Mouse (Mus musculus) midbrain, postnatal 0 days (tissue): Measurements from ENCODE around the gene Ubr4. TPM values are rescaled to one million over a fixed set of nuclear protein-coding genes. Genes with fewer than 3 reads are reported as not detected.
A peak's percentile ranks its signal among the peaks of the same experiment; 100 is the strongest.

Experiments
- ATAC-seq: fragments of 200-750 bp; cut with Nextera tagmentation; 2 replicates; pipeline ENCODE4 v1.8.0; 2017; ENCODE audit warnings: moderate number of reproducible peaks, mild to moderate bottlenecking, moderate TSS enrichment, moderate library complexity; ENCODE audit not compliant: low FRiP score
- DNase-seq: peaks from one replicate; pipeline ENCODE4 v3.0.0-alpha.2; 2015; ENCODE audit warnings: low spot score
- H3K27ac ChIP-seq: fragments of 300-500 bp; sonication (generic); 2 replicates; pipeline ENCODE4 v1.5.1; 2014; ENCODE audit warnings: low read depth, mild to moderate bottlenecking, low read length, mixed read lengths
- H3K27me3 ChIP-seq: fragments of 300-500 bp; sonication (generic); 2 replicates; pipeline ENCODE4 v1.6.1; 2014; ENCODE audit warnings: low read length, control low read depth, mixed read lengths; ENCODE audit not compliant: insufficient read depth
- H3K36me3 ChIP-seq: fragments of 300-500 bp; sonication (generic); 2 replicates; pipeline ENCODE4 v1.6.1; 2014; ENCODE audit warnings: low read length, control low read depth, mixed read lengths; ENCODE audit not compliant: insufficient read depth
- H3K4me1 ChIP-seq: fragments of 300-500 bp; sonication (generic); 2 replicates; pipeline ENCODE4 v1.6.1; 2014; ENCODE audit warnings: mild to moderate bottlenecking, control low read depth, antibody characterized with exemption, low read length, mixed read lengths; ENCODE audit not compliant: insufficient read depth
- H3K4me2 ChIP-seq: fragments of 300-500 bp; sonication (generic); 2 replicates; pipeline ENCODE4 v1.6.1; 2014; ENCODE audit warnings: low read depth, mild to moderate bottlenecking, low read length, mixed read lengths; ENCODE audit not compliant: poor library complexity, severe bottlenecking
- H3K4me3 ChIP-seq: fragments of 300-500 bp; sonication (generic); 2 replicates; pipeline ENCODE4 v1.5.1; 2014; ENCODE audit warnings: low read depth, mild to moderate bottlenecking, low read length, moderate library complexity
- H3K9ac ChIP-seq: fragments of 300-500 bp; sonication (generic); replicated peaks from 2 replicates; pipeline ENCODE4 v1.6.1; 2014; ENCODE audit warnings: mild to moderate bottlenecking, low read length, moderate library complexity, mixed read lengths; ENCODE audit not compliant: poor library complexity, severe bottlenecking
- H3K9me3 ChIP-seq: fragments of 300-500 bp; sonication (generic); 2 replicates; pipeline ENCODE4 v1.6.1; 2016; ENCODE audit warnings: low read length, control low read depth
- CTCF ChIP-seq: IDR thresholded peaks from 2 replicates; pipeline ENCODE4 v1.5.1; 2016; ENCODE audit warnings: antibody characterized with exemption, mild to moderate bottlenecking
- WGBS: fragments of 180-500 bp; shearing (Covaris S2); extraction: QIAGEN DNeasy Blood & Tissue Kit; methylation state at CpG from one replicate; pipeline ENCODE4 v1.1.7; 2014; 5-methylcytosine and 5-hydroxymethylcytosine counted together
- polyA plus RNA-seq: library from polyadenylated mRNA; unstranded; fragments of >200 nt; fragmentation: Nextera tagmentation; extraction: Ambion mirVana; gene quantifications from 2 replicates; pipeline ENCODE4 v1.2.1, GENCODE M21; 2015
- total RNA-seq: library from RNA; depleted of rRNA; stranded (reverse); fragments of >200 nt; gene quantifications from 2 replicates; pipeline ENCODE4 v1.2.3, GENCODE M21; 2014

Ubr4 gene
- total and polyA plus RNA-seq, 2 experiments from 2014 or later: 63.6 to 176 TPM

DNA sequence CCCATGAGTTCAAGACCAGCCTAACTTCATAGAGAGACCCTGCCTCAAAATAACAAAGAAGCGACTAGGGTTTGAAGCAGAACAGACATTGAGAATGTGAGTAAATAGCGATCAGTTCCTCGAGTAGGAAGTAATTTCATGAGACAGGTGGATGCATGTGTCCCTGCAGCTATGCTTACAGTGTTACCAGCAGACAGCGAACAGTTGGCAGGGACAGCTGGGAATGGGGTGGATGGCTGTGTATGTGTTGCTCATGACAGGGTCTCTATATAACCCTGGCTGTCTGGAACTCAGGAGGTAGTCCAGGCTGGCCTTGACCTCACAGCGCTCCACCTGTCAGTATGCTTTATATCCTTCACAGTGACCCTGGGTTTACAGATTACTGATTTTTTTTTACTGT, 15.6 kb downstream of the Ubr4 start:
- no peak for DNase-seq
- Histone ChIP-seq H3K9ac (no peak overlapping the region), H3K4me1 (no peaks in the 10 kb centered on the region), H3K36me3 (peaks cover 86% of the 10 kb centered on the region), H3K9me3 (no peaks in the 10 kb centered on the region), H3K27me3 (no peaks in the 10 kb centered on the region), H3K4me3 (no peak overlapping the region), H3K4me2 (no peak overlapping the region), H3K27ac (no peak overlapping the region)
- WGBS: 97% methylated on average over 5 of the region's 5 CpGs
- ATAC-seq: no peak
- TF ChIP-seq CTCF: no peak

DNA sequence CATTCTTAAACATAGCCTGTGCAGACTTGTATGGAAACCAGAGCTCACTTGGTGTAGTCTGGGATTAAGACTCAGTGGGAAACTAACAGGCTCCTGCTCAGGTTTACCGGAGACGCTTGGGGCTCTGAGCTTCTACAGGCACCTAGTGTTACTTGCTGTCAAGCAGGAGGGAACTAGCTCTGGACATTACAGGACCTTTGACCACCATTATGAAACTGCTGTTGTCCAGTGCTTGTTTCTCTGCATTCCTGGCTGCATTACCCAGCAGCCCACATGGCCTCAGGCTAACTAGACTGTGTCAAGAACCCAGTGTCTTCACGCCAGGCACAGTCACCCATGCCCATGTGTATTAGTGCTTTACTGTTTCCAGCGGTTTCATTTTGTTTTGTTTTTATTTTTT, 20.7 kb downstream of the Ubr4 start:
- no peak for TF ChIP-seq CTCF
- DNase-seq (no peak), ATAC-seq (no peak)
- Histone ChIP-seq H3K4me2 (no peak overlapping the region), H3K9me3 (no peaks in the 10 kb centered on the region), H3K9ac (no peak overlapping the region), H3K27ac (no peak overlapping the region), H3K36me3 (peaks cover 75% of the 10 kb centered on the region), H3K4me1 (no peaks in the 10 kb centered on the region), H3K4me3 (no peak overlapping the region), H3K27me3 (no peaks in the 10 kb centered on the region)
- 96% methylated on average over 4 of the region's 4 CpGs for WGBS

DNA sequence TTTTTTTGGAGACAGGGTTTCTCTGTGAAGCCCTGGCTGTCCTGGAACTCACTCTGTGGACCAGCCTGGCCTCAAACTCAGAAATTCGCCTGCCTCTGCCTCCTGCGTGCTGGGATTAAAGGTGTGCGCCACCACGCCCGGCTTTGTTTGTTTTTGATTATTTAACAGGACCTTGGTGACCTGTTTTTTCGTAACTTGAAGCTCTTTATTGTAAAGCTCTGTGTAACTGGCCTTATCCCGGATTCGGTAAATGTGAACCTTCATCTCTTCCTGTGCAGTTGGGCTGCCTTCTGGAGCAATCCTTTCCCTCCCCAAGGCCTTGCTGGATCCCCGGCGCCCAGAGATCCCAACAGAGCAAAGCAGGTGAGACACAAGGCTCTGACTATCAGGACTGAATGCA, 21.1 kb downstream of the Ubr4 start:
- H3K36me3 ChIP-seq: peaks cover 72% of the 10 kb centered on the region
- no peaks in the 10 kb centered on the region for H3K9me3 ChIP-seq
- DNase-seq (no peak), ATAC-seq (no peak)
- no peak overlapping the region for H3K4me3 ChIP-seq
- H3K27ac ChIP-seq: no peak overlapping the region
- H3K4me1 ChIP-seq: no peaks in the 10 kb centered on the region
- no peak for TF ChIP-seq CTCF
- H3K4me2 ChIP-seq: no peak overlapping the region
- no peaks in the 10 kb centered on the region for H3K27me3 ChIP-seq
- H3K9ac ChIP-seq: no peak overlapping the region
- WGBS: 94% methylated on average over 10 of the region's 10 CpGs

DNA sequence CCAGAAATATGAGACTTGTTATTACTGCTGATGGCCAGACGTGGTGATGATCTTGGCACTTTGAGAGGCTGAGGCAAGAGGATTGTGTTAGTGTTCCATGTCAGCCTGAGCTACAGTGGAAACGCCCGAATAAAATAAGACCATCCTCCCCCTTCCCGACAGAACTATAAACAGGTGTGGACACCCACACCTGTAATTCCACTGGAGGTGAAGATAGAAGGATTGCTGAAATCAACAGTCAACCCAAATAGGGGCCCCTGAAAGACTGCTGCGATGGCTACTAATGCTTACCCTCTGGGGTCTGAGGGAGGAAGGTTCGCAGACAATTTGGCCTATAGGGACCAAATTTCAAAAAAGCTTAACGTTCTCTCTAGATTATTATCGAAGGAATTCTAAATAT, 27.3 kb downstream of the Ubr4 start:
- Histone ChIP-seq H3K9me3 (no peaks in the 10 kb centered on the region), H3K27ac (peak overlapping the region; percentile 57), H3K4me2 (peak overlapping the region; percentile 81), H3K4me3 (peak overlapping the region; percentile 84), H3K27me3 (no peaks in the 10 kb centered on the region), H3K36me3 (peaks cover 22% of the 10 kb centered on the region), H3K9ac (peak overlapping the region; percentile 42), H3K4me1 (peaks cover 15% of the 10 kb centered on the region)
- ATAC-seq: no peak
- TF ChIP-seq CTCF: 0 out of 2 replicates have a peak, but pooled peaks have one; percentile 1
- no peak for DNase-seq
- WGBS: 15% methylated on average over 8 of the region's 8 CpGs

DNA sequence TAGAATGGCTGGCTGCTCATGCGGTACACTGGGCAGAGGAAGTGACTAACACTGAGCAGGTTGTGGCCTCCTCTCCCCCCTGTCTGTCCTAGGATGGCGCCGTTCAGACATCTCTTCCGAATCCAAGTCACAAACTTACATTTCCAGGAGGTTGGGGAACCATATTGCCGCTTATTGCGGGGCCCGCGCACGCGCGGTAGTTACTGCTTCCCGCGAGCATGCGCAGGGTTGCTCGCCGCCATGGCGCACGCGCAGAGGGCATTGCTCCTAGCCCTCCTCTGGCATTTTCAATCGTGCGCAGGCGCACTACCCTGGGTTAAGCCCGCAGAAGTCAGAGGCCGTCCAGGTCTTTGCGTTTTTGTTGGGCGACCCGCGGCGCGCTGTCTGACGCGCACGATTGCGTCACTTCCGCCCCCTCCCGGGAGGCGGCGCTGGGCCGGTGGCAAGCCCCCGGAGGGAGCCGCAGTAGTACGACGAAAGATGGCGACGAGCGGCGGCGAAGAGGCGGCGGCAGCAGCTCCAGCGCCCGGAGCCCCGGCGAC, 27.9 kb downstream of the Ubr4 start:
- no peaks in the 10 kb centered on the region for H3K9me3 ChIP-seq
- H3K36me3 ChIP-seq: peaks cover 17% of the 10 kb centered on the region
- H3K9ac ChIP-seq: peak overlapping the region; percentile 77
- peak; percentile 18 for TF ChIP-seq CTCF
- peak; percentile 99 for DNase-seq
- peak overlapping the region; percentile 84 for H3K4me3 ChIP-seq
- ATAC-seq: peak; percentile 97
- peak overlapping the region; percentile 78 for H3K27ac ChIP-seq
- peaks cover 15% of the 10 kb centered on the region for H3K4me1 ChIP-seq
- under 1% methylated on average over 47 of the region's 54 CpGs for WGBS
- H3K27me3 ChIP-seq: no peaks in the 10 kb centered on the region
- H3K4me2 ChIP-seq: peak overlapping the region; percentile 92

DNA sequence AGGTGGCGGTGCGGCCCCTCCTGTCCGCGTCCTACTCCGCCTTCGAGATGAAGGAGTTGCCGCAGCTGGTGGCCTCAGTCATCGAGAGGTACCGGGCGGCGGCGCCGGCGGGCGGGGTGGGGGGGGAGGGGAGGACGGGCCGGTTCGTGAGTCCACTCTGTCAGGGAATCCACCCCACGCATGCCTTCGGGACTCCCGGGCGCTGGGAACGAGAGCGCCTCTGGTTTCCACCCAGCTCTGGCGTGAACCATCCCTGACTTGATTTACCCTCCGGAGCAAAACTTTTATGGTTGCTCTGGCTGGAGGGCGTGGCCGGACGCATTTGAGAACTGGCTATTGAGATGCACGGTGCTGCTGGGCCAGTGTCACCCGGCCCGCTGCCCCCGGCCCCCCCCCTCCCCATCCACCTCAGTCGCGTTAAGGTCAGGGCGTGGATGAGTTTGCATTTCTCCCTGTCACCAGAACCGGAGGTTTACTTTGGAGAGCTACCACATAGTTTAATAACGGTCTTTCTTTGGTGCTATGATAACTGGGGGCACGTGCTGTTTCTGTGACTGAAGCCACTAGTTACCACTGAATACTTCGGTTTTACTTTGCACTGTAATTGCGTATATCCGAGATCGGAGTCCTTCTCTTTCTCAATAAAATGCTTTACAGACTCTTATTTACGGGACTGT, 28.5 kb downstream of the Ubr4 start:
- ATAC-seq (peak; percentile 57), DNase-seq (no peak)
- no peak for TF ChIP-seq CTCF
- peak overlapping the region; percentile 92 for H3K4me2 ChIP-seq
- H3K9me3 ChIP-seq: no peaks in the 10 kb centered on the region
- H3K36me3 ChIP-seq: peaks cover 10% of the 10 kb centered on the region; the same call in 1 of the 2 replicates
- H3K4me3 ChIP-seq: peak overlapping the region; percentile 84
- peaks cover 15% of the 10 kb centered on the region for H3K4me1 ChIP-seq
- no peaks in the 10 kb centered on the region for H3K27me3 ChIP-seq
- H3K9ac ChIP-seq: peak overlapping the region; percentile 77
- whole genome bisulfite sequencing: 4% methylated on average over 42 of the region's 44 CpGs
- H3K27ac ChIP-seq: peak overlapping the region; percentile 78
